Mouse (Mus musculus) G1E (cell line): Measurements from ENCODE around the gene Ppp1r14b.

Source experiments
- CTCF ChIP-seq: IDR thresholded peaks from 2 replicates; pipeline ENCODE4 v1.5.1; 2012; ENCODE audit warnings: low read depth, low read length, inconsistent platforms, mixed read lengths
- GATA1 ChIP-seq: IDR thresholded peaks from 2 replicates; pipeline ENCODE4 v1.6.1; 2012; ENCODE audit warnings: borderline replicate concordance, low read length, inconsistent platforms, mixed read lengths
- GATA2 ChIP-seq: IDR thresholded peaks from 2 replicates; pipeline ENCODE4 v1.6.1; 2012; ENCODE audit warnings: low read depth, low read length, inconsistent platforms, borderline replicate concordance
- TAL1 ChIP-seq: conservative IDR thresholded peaks from 2 replicates; pipeline ENCODE4 v1.6.1; 2012; ENCODE audit warnings: low read depth, low read length, inconsistent platforms, mixed read lengths

- TF ChIP-seq CTCF (no peak), GATA1 (no peak), TAL1 (no peak), GATA2 (no peak)
These were observed 39.2 kb downstream of the Ppp1r14b start for GRCm38 (mm10) chr19:7013984-7014383.
